Mouse (Mus musculus) spleen, postnatal 14 days (tissue): ENCODE measurements around the gene Unc80.

ENCODE experiments used
- DNase-seq, 2 experiments: peaks; one replicate each; pipeline ENCODE4 v3.0.0; 2021 to 2022; ENCODE audit warnings: low spot score in 2 of 2

Unc80 gene

DNA sequence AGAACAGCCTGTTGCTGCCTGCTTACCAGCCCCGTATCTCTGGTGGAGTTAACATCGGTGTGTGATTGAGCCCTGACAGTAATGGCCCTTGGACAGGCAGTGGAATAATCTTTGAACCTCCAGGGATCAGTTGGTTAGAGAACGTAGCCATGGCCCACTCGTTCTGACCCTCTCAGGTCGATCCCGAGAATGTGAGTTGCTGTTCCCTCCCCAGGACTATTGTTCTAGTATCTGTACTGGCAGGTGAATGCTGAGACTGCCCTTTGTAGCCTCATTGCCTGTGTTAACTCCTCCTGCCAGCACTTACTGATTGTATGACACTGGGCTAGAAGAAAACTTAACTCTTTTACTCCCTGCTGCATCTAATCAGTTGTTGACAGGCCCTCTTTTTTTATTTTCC, 236.4 kb downstream of the Unc80 start:
- no peak for DNase-seq

DNA sequence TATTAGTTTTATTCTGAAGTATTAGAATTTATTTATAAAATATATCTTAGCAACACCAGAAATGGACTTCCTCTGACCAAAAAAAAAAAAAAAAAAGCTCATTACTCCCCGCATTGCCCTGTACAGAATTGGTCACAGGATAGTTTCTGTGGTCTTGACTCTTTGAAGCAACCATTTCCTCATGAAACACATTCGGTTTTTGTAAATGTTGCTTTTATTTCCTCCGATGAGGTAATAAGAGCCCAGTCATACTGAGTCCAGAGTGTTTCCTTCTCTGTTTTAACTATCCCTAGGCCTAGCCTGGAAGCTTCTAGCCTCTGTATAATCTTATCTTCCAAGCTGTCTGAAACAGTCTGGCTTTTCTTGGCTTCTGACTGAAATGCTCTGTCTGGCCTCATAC, 244.7 kb downstream of the Unc80 start:
- DNase-seq: no peak

DNA sequence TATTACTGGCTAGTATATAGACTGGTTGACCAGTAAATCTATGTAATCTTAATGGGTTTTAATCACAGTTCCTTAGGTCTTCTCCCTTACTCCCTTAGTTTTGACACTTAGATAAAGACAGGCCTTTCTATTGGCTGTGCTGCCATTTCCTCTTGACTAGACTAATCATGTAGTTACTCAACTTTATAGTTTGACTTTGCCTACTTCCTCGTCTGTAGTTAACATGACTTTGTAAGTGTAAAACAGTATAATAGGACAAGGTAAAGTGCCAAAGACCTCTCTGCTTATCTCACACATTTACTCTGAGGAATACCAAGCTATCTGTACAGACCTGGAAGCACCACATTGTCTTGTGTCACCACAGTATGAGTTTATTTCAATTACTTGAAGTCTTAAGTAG, 262.4 kb downstream of the Unc80 start:
- no peak for DNase-seq
